Mouse (Mus musculus): ENCODE data around the gene Fasn. TPM values are rescaled to one million over a fixed set of nuclear protein-coding genes. Genes with fewer than 3 reads are reported as not detected.
"Not testable (repeated sequence)": the region's sequence is repeated elsewhere in the genome, so short reads cannot be mapped to it uniquely, and the experiment has no call there.

The Fasn gene
- 16.0 and 19.7 TPM in 2 replicates for polyA plus RNA-seq (2015; fragmentation: Nextera tagmentation; extraction: Ambion mirVana)

DNA sequence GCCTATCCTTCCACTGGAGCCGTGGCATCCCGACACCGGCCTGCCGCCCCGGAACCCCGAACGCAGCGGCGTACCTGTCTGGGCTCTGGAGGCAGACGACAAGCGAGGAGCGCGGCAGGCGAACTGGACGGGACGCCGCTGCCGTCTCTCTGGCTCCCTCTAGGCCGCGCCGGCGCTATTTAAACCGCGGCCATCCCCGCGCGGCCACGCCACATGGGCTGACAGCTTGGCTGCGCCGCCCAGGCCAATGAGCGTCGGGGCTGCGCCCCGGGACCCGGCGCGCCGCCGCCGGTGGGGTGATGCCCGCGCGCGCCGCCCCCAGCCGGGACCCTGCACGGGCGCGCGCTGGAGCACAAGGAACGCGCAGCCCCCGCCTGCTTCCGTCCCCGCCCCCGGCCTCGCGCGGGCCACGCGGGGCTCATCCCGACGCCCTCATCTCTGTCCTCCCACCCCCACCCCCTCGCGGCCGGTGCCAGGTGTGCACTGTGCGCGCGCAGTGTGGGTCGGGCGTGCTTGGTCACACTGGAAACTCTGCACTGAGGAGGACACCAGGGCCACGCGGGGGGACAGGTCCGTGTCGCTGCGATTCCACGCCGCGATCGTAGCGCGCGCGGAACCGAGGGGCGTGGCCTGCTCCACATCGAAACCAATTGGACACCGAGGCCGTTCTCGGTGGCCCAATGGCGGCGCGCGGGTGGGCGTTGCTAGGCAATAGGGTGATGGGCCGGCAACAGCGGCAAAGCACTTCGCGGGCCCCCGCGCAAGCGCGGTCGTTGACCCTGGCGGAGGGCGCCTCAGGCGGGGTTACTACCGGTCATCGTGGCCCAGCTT lies at the start of gene Fasn:
Gene Fasn (minus strand): TSS at position 592 of the 831 bp plus-strand sequence.
- no peaks in the 10 kb centered on the region for H3K9me3 ChIP-seq (ENCODE audit: control insufficient read depth, low read length)
- H3K27ac ChIP-seq (replicated peaks), result peak within 1 kb of the TSS; percentile 91
- DNase-seq (ENCODE audit: low spot score) (peak; percentile 96), ATAC-seq (ENCODE audit: low FRiP score, low TSS enrichment) (peak; percentile 90)
- peak within 1 kb of the TSS; percentile 86 for H3K4me3 ChIP-seq (ENCODE audit: low read depth, low read length)
- H3K4me1 ChIP-seq (replicated peaks; ENCODE audit: control insufficient read depth, insufficient read depth), result peaks cover 9% of the 10 kb centered on the region
- H3K4me2 ChIP-seq (replicated peaks; ENCODE audit: low read depth), result peak within 1 kb of the TSS; percentile 93
- H3K27me3 ChIP-seq (ENCODE audit: control insufficient read depth, insufficient read depth, low read length), result no peaks in the 10 kb centered on the region
- under 1% methylated on average over 94 of the region's 109 CpGs for WGBS
- H3K36me3 ChIP-seq (ENCODE audit: control insufficient read depth, insufficient read depth, low read length), result peaks cover 21% of the 10 kb centered on the region
- peak; percentile 73 for TF ChIP-seq CTCF (IDR thresholded peaks at IDR 0.05; ENCODE audit: low read depth)
- TF ChIP-seq EP300 (optimal IDR thresholded peaks at IDR 0.05), result no peak
- H3K9ac ChIP-seq (ENCODE audit: low read length), result peak within 1 kb of the TSS; percentile 86

DNA sequence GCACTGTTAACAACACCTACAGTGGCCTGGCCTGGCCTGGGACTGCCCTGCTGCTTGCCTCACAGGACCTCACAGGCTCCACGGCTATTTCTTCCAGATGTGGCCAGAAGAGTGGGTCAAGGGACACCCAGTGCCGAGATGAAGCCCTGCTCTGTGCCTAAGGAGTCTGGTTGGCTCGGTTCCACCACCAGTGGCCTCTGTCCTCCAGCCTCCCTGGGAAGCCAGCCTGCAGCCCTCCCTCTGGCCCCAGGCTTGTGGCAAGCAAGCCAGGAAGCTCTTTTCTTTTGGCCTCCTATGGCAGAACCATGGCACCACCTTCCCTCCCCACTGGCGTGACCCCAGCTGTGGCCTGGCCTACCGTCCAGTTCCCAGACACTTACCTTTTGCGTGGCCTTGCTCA lies 48.9 kb upstream of the Fasn start:
- Histone ChIP-seq H3K4me2 (replicated peaks; ENCODE audit: low read depth) (no peak overlapping the region), H3K9ac (ENCODE audit: low read length) (no peak overlapping the region), H3K9me3 (ENCODE audit: control insufficient read depth, low read length) (no peaks in the 10 kb centered on the region), H3K27ac (replicated peaks) (0 out of 2 replicates have a peak overlapping the region, but pooled peaks have one; percentile 13), H3K27me3 (ENCODE audit: control insufficient read depth, insufficient read depth, low read length) (no peaks in the 10 kb centered on the region), H3K4me3 (ENCODE audit: low read depth, low read length) (no peak overlapping the region), H3K36me3 (ENCODE audit: control insufficient read depth, insufficient read depth, low read length) (no peaks in the 10 kb centered on the region; the same call in 1 of the 2 replicates), H3K4me1 (replicated peaks; ENCODE audit: control insufficient read depth, insufficient read depth) (no peaks in the 10 kb centered on the region)
- WGBS, result 79% methylated on average over 6 of the region's 6 CpGs
- TF ChIP-seq CTCF (IDR thresholded peaks at IDR 0.05; ENCODE audit: low read depth) (no peak), EP300 (optimal IDR thresholded peaks at IDR 0.05) (no peak)
- ATAC-seq (ENCODE audit: low FRiP score, low TSS enrichment) (peak; percentile 30), DNase-seq (ENCODE audit: low spot score) (peak; percentile 31)

DNA sequence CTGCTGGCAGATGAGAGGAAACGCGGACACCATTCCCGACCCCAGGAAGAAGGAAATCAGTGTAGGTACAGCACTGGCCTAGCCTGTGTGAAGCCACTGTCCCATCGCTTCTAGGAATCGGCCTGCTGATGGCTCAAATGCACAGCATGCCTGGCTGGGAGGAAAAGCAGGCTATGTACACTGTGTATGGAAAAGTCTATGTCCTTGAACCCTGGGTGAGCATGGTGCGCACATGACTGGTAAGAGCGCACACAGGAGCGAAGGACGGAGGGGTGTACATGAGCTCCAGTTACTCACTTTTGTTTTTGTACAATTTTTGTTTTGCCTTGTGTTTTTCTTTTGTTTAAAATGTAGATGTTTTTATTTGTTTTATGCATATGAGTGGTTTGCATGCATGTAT lies 47.2 kb upstream of the Fasn start:
- TF ChIP-seq CTCF (IDR thresholded peaks at IDR 0.05; ENCODE audit: low read depth) (no peak), EP300 (optimal IDR thresholded peaks at IDR 0.05) (no peak)
- no peaks in the 10 kb centered on the region for H3K9me3 ChIP-seq (ENCODE audit: control insufficient read depth, low read length)
- H3K27me3 ChIP-seq (ENCODE audit: control insufficient read depth, insufficient read depth, low read length), result no peaks in the 10 kb centered on the region
- DNase-seq (ENCODE audit: low spot score), result no peak
- no peak overlapping the region for H3K4me3 ChIP-seq (ENCODE audit: low read depth, low read length)
- no peaks in the 10 kb centered on the region for H3K4me1 ChIP-seq (replicated peaks; ENCODE audit: control insufficient read depth, insufficient read depth)
- no peaks in the 10 kb centered on the region for H3K36me3 ChIP-seq (ENCODE audit: control insufficient read depth, insufficient read depth, low read length)
- no peak overlapping the region for H3K4me2 ChIP-seq (replicated peaks; ENCODE audit: low read depth)
- no peak overlapping the region for H3K9ac ChIP-seq (ENCODE audit: low read length)
- H3K27ac ChIP-seq (replicated peaks), result no peak overlapping the region
- no peak for ATAC-seq (ENCODE audit: low FRiP score, low TSS enrichment)
- 94% methylated on average over 9 of the region's 9 CpGs for WGBS

DNA sequence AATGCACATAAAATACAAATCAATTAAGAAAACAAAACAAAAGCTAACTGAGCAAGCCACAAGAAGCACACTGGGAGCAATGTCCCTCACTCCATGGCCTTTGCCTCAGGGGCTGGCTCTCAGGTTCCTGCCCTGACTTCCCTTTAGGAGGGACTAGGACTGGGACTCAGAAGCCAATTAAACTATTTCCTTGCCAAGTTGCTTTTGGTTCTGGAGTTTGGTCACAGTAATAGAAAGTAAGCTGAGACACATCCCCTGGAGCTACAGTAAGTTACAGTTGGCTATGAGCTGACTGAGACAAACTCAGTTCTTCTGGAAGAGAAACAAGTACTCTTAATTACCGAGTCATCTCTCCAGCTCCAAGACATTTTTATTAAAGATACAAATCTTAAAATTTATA lies 41.5 kb upstream of the Fasn start:
- Histone ChIP-seq H3K36me3 (ENCODE audit: control insufficient read depth, insufficient read depth, low read length) (no peaks in the 10 kb centered on the region), H3K27me3 (ENCODE audit: control insufficient read depth, insufficient read depth, low read length) (no peaks in the 10 kb centered on the region), H3K27ac (replicated peaks) (no peak overlapping the region), H3K9ac (ENCODE audit: low read length) (no peak overlapping the region), H3K4me3 (ENCODE audit: low read depth, low read length) (no peak overlapping the region), H3K4me1 (replicated peaks; ENCODE audit: control insufficient read depth, insufficient read depth) (no peaks in the 10 kb centered on the region), H3K4me2 (replicated peaks; ENCODE audit: low read depth) (no peak overlapping the region), H3K9me3 (ENCODE audit: control insufficient read depth, low read length) (no peaks in the 10 kb centered on the region)
- no peak for ATAC-seq (ENCODE audit: low FRiP score, low TSS enrichment)
- WGBS, result 95% methylated on average over 1 of the region's 1 CpGs
- DNase-seq (ENCODE audit: low spot score), result no peak
- TF ChIP-seq CTCF (IDR thresholded peaks at IDR 0.05; ENCODE audit: low read depth) (no peak), EP300 (optimal IDR thresholded peaks at IDR 0.05) (no peak)

DNA sequence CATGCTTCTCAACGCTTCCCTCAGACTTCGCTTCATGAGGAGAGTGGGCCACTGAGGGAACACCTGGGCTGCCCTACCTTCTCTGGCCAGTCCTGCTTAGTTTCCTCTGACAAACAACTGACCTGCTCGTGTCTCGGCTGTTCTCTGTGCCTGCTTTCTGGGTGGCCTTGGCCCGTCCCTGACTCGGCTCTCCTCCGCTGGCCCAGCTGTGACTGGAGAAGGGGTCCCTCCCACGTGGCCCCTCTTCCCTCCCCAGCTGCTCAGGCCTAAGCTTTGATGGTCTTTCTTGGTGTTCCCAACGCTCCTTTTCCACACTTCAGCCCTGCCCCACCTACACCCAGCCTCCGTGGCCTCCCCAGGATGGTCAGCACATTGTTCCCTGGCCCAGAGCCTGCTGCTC lies 38.5 kb upstream of the Fasn start:
- no peaks in the 10 kb centered on the region for H3K36me3 ChIP-seq (ENCODE audit: control insufficient read depth, insufficient read depth, low read length)
- no peak overlapping the region for H3K27ac ChIP-seq (replicated peaks)
- ATAC-seq (ENCODE audit: low FRiP score, low TSS enrichment) (no peak), DNase-seq (ENCODE audit: low spot score) (no peak)
- H3K4me1 ChIP-seq (replicated peaks; ENCODE audit: control insufficient read depth, insufficient read depth), result no peaks in the 10 kb centered on the region
- TF ChIP-seq CTCF (IDR thresholded peaks at IDR 0.05; ENCODE audit: low read depth) (no peak), EP300 (optimal IDR thresholded peaks at IDR 0.05) (no peak)
- no peak overlapping the region for H3K4me3 ChIP-seq (ENCODE audit: low read depth, low read length)
- 81% methylated on average over 10 of the region's 10 CpGs for WGBS
- H3K4me2 ChIP-seq (replicated peaks; ENCODE audit: low read depth), result no peak overlapping the region
- no peak overlapping the region for H3K9ac ChIP-seq (ENCODE audit: low read length)
- no peaks in the 10 kb centered on the region for H3K27me3 ChIP-seq (ENCODE audit: control insufficient read depth, insufficient read depth, low read length)
- H3K9me3 ChIP-seq (ENCODE audit: control insufficient read depth, low read length), result no peaks in the 10 kb centered on the region

DNA sequence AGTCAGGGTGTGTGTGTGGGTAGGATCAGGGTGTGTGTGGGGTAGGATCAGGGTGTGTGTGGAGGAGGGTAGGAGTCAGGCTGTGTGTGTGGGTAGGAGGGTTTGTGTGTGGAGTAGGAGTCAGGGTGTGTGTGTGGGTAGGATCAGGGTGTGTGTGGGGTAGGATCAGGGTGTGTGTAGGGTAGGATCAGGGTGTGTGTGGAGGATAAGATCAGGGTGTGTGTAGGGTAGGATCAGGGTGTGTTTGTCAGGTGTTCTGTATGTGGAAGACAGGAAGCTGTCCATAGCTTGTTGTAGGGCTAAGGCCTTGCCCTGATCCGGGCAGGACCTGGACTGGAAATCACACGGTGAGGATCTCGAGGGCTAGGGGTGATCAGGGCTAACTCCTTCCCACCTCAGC lies 31.6 kb upstream of the Fasn start:
- H3K27me3 ChIP-seq (ENCODE audit: control insufficient read depth, insufficient read depth, low read length); H3K9me3 ChIP-seq (ENCODE audit: control insufficient read depth, low read length); H3K4me2 ChIP-seq (replicated peaks; ENCODE audit: low read depth); H3K4me3 ChIP-seq (ENCODE audit: low read depth, low read length); H3K36me3 ChIP-seq (ENCODE audit: control insufficient read depth, insufficient read depth, low read length); H3K9ac ChIP-seq (ENCODE audit: low read length); H3K4me1 ChIP-seq (replicated peaks; ENCODE audit: control insufficient read depth, insufficient read depth): not testable (repeated sequence)
- WGBS, result 77% methylated on average over 3 of the region's 3 CpGs
- ATAC-seq (ENCODE audit: low FRiP score, low TSS enrichment) (peak; percentile 75), DNase-seq (ENCODE audit: low spot score) (peak; percentile 22)
- H3K27ac ChIP-seq (replicated peaks), result 0 out of 2 replicates have a peak overlapping the region, but pooled peaks have one; percentile 25

Data from stomach, postnatal 0 days (tissue).